Mouse (Mus musculus) skeletal muscle tissue, postnatal 0 days (tissue): ENCODE data around the gene Myadml2. TPM values are rescaled to one million over a fixed set of nuclear protein-coding genes. Genes with fewer than 3 reads are reported as not detected.

Experiments
- microRNA-seq, 2 experiments: library from miRNA; unstranded; fragments of <30 nt; microRNA quantifications; one replicate each; pipeline ENCODE4; 2016
- polyA plus RNA-seq: library from polyadenylated mRNA; unstranded; fragments of >200 nt; fragmentation: Nextera tagmentation; extraction: Ambion mirVana; gene quantifications from 2 replicates; pipeline ENCODE4 v1.2.1, GENCODE M21; 2015

Myadml2 gene
- polyA plus RNA-seq = 73.4 and 83.9 TPM in 2 replicates

GRCm38 (mm10) chr11:120648001-120648476, at the start of gene Myadml2:
Gene Myadml2 (minus strand): TSS chr11:120648158.

DNA sequence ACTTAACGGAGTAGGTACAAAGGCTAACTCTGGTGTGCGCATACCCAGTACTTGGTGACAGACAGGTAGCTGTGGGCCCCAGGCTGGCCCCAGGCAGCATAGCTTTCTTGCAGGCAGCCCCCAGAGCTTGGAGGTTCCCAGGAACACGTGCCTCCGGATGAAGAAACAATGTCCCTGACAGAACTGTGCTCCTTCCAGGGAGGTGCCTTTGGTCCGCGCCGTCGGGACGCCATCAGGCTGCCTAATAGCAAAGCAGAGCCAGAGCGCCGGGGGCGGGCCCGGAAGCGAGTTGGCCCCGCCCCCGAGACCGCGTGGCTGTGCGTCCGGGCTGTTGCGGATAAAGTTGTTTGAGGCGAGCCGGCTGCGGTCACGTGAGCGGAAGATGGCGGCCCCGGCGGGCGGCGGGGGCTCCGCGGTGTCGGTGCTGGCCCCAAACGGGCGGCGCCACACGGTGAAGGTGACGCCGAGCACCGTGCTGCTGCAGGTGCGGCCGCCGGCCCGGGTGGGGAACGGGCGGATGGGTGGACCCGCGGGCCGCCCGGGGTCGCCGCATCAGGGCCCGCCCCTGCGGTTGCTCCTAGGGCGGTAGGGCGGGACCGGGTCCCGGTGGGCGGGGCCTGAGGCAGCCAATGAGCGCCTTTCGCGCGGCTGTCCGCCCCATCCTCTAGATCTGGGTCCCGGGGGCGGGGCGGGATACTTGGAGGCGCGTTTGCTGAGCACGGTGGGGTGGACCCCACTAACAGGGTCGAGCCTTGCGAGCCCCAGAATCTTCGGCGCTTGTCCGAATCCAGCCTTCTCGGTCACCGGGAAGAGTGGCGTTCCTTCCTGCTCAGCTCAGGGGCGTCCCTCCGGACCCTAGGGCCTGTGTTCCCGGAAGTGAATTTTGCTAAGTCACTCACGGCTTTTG, 25.0 kb upstream of the Myadml2 start, which contains the start of gene Aspscr1:
Gene Aspscr1 (plus strand): TSS at position 287 of the 907 bp plus-strand sequence.

GRCm38 (mm10) chr11:120661076-120661460, 13.1 kb upstream of the Myadml2 start, which contains the start of gene Notum:
Gene Notum (minus strand): TSS chr11:120661175.

GRCm38 (mm10) chr11:120643601-120643987, 4.4 kb downstream of the Myadml2 start, which contains the start of gene Pycr1:
Gene Pycr1 (minus strand): TSS chr11:120643769.

DNA sequence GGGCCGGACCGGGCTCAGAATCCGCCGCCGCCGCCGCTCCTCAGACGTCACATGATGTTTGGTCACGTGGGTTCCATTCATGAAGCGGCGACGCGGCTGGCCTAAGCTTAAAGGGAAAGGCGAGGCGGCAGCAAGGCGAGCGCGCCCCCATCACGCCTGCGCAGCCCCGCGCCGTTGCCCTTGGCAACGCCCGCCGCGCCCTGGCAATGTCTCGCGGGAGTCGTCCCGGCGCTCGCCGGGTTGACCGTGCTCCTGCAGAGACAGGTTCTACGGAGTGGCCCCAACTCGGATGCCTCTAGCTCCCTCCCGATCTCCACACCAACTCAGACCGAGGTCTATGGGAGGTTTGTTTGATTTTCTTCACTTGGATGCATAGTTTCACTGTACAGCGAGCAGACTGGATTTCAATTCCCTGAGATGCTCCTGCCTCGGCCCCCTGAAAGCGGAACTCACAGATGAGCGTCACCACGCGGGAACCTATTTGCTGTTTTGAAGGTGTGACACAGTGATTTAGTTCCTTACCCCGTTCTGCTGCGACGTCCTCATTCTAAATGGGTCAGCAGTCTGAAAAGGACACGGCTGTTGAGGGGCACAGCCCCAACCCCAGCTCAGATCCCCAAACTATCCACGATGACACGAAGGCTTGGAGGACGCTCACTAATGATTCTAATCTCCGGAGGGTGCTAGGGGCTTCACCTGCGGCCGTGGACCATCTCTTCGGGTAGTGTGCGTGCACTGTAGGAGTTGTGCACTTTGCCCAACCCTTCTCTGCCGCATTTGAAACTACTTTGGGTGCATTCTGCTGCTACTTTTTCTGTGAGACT, 14.2 kb downstream of the Myadml2 start, which contains the start of gene Mafg:
Gene Mafg (minus strand): TSS at position 81 of the 824 bp plus-strand sequence.

DNA sequence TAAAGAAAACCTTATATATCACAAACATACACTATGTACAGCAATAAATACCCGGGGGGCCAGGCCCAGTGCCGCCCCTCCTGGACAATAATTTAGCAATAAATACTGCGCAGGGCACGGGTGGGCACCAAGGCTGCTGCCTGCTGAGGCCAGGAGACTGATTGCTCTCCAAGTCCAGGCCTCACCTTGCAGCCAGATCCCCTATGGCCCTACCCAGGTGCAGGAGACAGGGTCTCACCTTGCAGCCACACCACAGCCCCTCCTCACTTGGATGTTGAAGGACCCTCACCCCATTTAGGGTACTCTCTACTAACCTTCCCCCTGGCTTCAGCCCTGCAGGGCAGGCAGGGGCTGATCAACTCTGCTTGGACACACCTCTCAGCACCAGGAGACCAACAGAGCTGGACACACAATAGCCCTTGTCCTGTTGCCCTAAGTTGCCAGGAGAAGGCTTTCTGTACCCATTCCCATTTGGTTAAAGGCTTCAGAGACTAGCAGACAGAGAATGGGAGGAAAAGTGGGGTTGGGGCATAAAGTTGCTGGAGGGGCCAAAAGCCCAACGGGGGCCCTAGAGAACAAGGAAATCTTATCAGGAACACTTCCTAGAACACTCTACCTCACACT, 22.7 kb downstream of the Myadml2 start, which contains the start of gene Sirt7:
Gene Sirt7 (minus strand): TSS at position 89 of the 624 bp plus-strand sequence.

DNA sequence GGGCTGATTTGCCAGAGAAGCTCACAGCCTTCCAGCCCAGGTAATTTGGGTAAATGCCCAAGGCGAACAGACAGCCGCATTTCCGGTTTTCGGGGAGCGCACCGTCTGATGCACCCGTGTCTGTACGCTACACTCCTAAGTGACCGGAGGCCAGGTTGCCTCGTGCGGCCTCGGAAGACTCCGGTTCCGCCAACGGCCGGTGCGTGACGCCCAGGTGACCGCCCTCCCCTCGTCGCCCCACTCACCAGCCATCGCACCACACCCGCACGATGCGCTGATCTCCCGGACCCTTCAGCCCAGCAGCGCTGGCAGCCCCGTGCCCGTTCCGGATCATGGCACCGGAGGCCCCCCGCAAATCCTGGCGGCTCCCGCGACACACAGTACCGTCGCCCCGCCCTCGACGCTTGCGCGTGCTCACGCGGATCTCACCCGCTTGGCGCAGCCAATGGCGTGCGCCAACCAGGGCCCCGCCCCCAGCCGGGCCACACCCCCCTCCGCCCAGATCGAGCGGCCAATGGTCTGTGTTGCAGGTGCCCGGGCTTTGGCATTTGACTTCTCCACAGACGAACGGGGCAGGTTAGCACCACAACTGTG, 30.3 kb downstream of the Myadml2 start, which contains the start of gene Pcyt2:
Gene Pcyt2 (minus strand): TSS at position 418 of the 594 bp plus-strand sequence.

DNA sequence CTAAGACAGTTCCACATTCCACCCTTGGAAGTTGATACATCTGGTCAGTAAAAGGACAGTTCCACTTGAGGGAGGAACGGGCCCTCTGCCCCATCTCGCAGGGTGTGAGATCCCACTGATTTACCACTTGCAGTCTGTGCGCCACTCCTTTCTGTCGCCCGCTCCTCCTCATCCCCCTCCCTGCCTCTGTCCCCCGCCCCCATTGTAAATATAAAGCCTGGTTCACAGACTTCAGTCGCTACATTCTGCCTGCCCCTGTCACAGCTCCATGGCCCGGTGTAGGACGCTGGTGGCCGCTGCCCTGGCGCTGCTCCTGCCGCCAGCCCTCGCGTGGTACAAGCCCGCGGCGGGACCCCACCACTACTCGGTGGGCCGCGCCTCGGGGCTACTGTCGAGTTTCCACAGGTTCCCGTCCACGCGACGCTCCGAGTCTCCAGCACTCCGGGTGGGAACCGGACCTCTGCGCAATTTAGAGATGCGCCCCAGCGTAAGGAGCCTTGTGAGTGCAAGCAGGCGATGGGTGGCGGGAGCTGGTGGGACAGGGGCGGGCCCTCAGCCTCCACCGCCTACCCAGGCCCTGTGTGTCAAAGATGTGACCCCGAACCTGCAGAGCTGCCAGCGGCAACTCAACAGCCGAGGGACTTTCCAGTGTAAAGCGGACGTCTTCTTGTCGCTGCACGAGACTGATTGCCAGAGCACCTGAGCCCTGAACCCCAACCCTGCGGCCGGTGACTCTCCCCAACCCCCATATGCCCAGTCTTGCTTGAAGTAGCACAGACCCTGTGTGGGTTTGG, 39.5 kb downstream of the Myadml2 start, which contains the start of gene Npb:
Gene Npb (plus strand): TSS at position 237 of the 794 bp plus-strand sequence.

DNA sequence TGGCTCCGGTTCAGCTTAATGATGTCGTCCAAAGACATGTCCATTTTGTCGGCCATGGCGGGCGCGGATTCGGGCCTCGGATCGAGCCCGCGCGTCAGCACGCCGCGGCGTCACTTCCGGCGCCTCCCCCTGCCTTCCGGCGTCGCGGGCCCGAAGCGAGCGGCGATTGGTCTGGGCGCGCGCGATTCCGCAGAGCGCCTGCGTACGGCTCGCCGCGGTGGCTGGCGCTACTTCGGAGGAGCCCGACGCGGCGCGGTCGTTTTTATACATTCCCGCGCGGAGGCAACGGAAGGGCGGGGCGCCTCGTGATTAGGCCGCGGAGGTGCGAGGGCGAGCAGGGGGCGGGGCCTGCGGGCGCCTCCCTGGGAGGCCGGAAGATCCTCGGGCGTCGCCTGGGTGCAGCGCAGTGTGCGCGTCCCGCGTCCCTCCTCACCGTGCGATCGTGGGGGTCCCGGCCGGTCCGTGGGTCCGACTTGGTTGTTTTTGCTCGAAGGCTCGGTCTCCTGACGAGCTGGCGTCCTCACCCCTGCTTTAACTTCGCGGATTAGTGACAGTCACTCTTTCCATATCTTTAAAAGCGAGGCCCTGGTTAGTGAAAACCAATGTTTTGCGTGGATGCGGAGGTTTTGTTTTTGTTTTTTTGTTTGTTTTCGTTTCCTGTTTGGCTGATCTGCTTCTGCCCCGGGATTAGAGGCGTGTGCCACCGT, 49.5 kb downstream of the Myadml2 start, which contains the start of the genes Alyref and Anapc11:
Gene Alyref (minus strand): TSS at position 83 of the 707 bp plus-strand sequence.
Gene Anapc11 (plus strand): TSS at position 139 of the 707 bp plus-strand sequence.

Small RNA genes lying within 50 kb of the gene (microRNA-seq; reads per million reads assigned to microRNA genes)
- 0.20 to 0.42 reads per million in 2 experiments for gene Mir6936

Other genes starting within 250 kb of the Myadml2 start
- 26.1 and 28.5 TPM in 2 replicates for gene Nploc4, start 210.4 kb downstream of the Myadml2 start, polyA plus RNA-seq
- gene Tspan10, start 205.5 kb downstream of the Myadml2 start, polyA plus RNA-seq = 0.07 TPM in 1 of 2 replicates, not detected in the other
- 0.32 and 0.35 TPM in 2 replicates for gene Pde6g, start 194.7 kb downstream of the Myadml2 start, polyA plus RNA-seq
- gene Oxld1, start 190.1 kb downstream of the Myadml2 start, polyA plus RNA-seq = 40.3 and 48.5 TPM in 2 replicates
- 8.1 and 8.7 TPM in 2 replicates for gene Ccdc137, start 190.0 kb downstream of the Myadml2 start, polyA plus RNA-seq
- 28.0 and 33.5 TPM in 2 replicates for gene Arl16, start 180.6 kb downstream of the Myadml2 start, polyA plus RNA-seq
- 191 and 195 TPM in 2 replicates for gene Mrpl12, start 163.5 kb downstream of the Myadml2 start, polyA plus RNA-seq
- gene Slc25a10, start 156.3 kb downstream of the Myadml2 start, polyA plus RNA-seq = 15.4 and 38.7 TPM in 2 replicates
- gene Gcgr, start 117.5 kb downstream of the Myadml2 start, polyA plus RNA-seq = 0.17 and 0.27 TPM in 2 replicates
- 123 and 145 TPM in 2 replicates for gene Mcrip1, start 98.4 kb downstream of the Myadml2 start, polyA plus RNA-seq
- gene Ppp1r27, start 97.0 kb downstream of the Myadml2 start, polyA plus RNA-seq = 121 and 146 TPM in 2 replicates
- gene P4hb, start 74.9 kb downstream of the Myadml2 start, polyA plus RNA-seq = 311 and 389 TPM in 2 replicates
- gene Arhgdia, start 66.5 kb downstream of the Myadml2 start, polyA plus RNA-seq = 252 and 323 TPM in 2 replicates
- gene Alyref, start 49.8 kb downstream of the Myadml2 start, polyA plus RNA-seq = 130 and 181 TPM in 2 replicates
- gene Anapc11, start 49.7 kb downstream of the Myadml2 start, polyA plus RNA-seq = 109 and 118 TPM in 2 replicates
- gene Npb, start 39.7 kb downstream of the Myadml2 start, polyA plus RNA-seq = 1.2 and 2.0 TPM in 2 replicates
- gene Pcyt2, start 30.2 kb downstream of the Myadml2 start, polyA plus RNA-seq = 35.3 and 46.1 TPM in 2 replicates
- 11.3 and 14.0 TPM in 2 replicates for gene Sirt7, start 22.9 kb downstream of the Myadml2 start, polyA plus RNA-seq
- 22.0 TPM in 2 replicates for gene Mafg, start 14.6 kb downstream of the Myadml2 start, polyA plus RNA-seq
- 24.8 and 35.6 TPM in 2 replicates for gene Pycr1, start 4.4 kb downstream of the Myadml2 start, polyA plus RNA-seq
- gene Notum, start 13.0 kb upstream of the Myadml2 start, polyA plus RNA-seq = 1.9 and 3.8 TPM in 2 replicates
- 63.0 and 64.1 TPM in 2 replicates for gene Aspscr1, start 24.8 kb upstream of the Myadml2 start, polyA plus RNA-seq
- 105 and 106 TPM in 2 replicates for gene Cenpx, start 65.6 kb upstream of the Myadml2 start, polyA plus RNA-seq
- 12.6 and 14.1 TPM in 2 replicates for gene Lrrc45, start 65.8 kb upstream of the Myadml2 start, polyA plus RNA-seq
- gene Rac3, start 73.3 kb upstream of the Myadml2 start, polyA plus RNA-seq = 2.7 and 4.5 TPM in 2 replicates
- 7.3 and 17.3 TPM in 2 replicates for gene Dcxr, start 79.1 kb upstream of the Myadml2 start, polyA plus RNA-seq
- 10.2 and 19.5 TPM in 2 replicates for gene Cbr2, start 84.0 kb upstream of the Myadml2 start, polyA plus RNA-seq
- 1.5 TPM in 2 replicates for gene Hmga1b, start 114.6 kb upstream of the Myadml2 start, polyA plus RNA-seq
- gene Rfng, start 136.0 kb upstream of the Myadml2 start, polyA plus RNA-seq = 10.9 and 13.1 TPM in 2 replicates
- 87.6 and 93.4 TPM in 2 replicates for gene Gps1, start 136.1 kb upstream of the Myadml2 start, polyA plus RNA-seq
- gene Dus1l, start 148.2 kb upstream of the Myadml2 start, polyA plus RNA-seq = 35.4 and 37.5 TPM in 2 replicates
- gene Fasn, start 176.4 kb upstream of the Myadml2 start, polyA plus RNA-seq = 6.1 and 13.5 TPM in 2 replicates